Mouse (Mus musculus): Measurements from ENCODE around the gene Akr1a1. TPM values are rescaled to one million over a fixed set of nuclear protein-coding genes. Genes with fewer than 3 reads are reported as not detected.
A peak's percentile ranks its signal among the peaks of the same experiment; 100 is the strongest.

Akr1a1 gene
- 699 and 734 TPM in 2 replicates for polyA plus RNA-seq (2015; fragmentation: Nextera tagmentation; extraction: Ambion mirVana)

DNA sequence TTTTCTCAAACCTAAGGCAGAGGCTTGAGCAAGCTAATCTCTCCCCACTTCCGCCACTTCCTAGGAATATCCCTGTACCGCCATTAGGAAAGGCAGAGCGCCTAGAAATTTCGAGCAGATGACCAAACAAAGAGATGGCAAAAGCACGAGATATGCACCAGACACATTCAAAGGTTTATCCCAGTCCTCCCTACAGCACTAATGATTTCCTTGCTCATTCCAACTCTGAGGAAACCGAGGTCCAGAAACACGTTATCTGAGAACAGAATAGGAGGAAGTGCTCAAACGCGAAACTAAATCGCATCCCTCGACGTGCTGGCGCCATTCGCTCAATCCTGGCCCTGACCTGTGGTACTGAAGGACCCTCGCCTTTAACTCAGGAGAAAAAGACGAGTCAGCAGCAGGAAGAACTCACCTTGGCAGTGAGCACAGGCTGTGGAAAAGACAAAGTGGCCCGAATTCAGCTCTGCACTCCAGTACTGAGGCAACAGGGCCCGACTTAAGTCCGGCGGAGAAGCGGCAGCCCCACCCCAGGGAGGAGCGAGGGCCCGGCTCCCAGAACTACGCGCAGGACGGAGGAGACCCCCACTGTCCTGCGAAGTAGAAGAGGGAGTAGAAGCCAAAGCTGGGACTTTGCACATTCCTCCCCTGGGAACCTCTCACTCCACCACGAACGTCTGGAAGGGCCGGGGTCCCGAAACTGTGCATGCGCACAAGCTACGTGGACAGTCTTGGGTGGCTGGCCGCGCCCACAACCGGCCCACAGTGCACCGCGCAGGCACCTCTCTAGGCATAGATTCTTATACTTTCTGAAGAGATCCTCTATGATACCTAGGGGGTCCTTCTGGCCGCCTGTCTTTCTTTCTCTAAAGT lies at the start of gene Akr1a1:
Akr1a1 (minus strand) TSS at position 757 of the 873 bp plus-strand sequence.
- Histone ChIP-seq H3K27ac (ENCODE audit: low read length) (peak within 1 kb of the TSS; percentile 94), H3K4me1 (ENCODE audit: insufficient read depth, low read depth, low read length) (peaks cover 8% of the 10 kb centered on the region; the same call in 1 of the 2 replicates), H3K9ac (replicated peaks; ENCODE audit: low read depth) (peak within 1 kb of the TSS; percentile 92), H3K27me3 (replicated peaks; ENCODE audit: insufficient read depth, low read length) (no peaks in the 10 kb centered on the region), H3K4me2 (replicated peaks; ENCODE audit: low read depth, low read length) (peak within 1 kb of the TSS; percentile 62), H3K36me3 (ENCODE audit: insufficient read depth, low read length) (no peaks in the 10 kb centered on the region), H3K9me3 (ENCODE audit: low read length) (no peaks in the 10 kb centered on the region), H3K4me3 (ENCODE audit: low read depth, low read length) (peak within 1 kb of the TSS; percentile 72)
- under 1% methylated on average over 39 of the region's 39 CpGs for WGBS
- TF ChIP-seq CTCF (IDR thresholded peaks at IDR 0.05) (no peak), EP300 (IDR thresholded peaks at IDR 0.05) (0 out of 2 replicates have a peak, but pooled peaks have one; percentile 10)
- DNase-seq (ENCODE audit: low spot score) (peak; percentile 96), ATAC-seq (peak; percentile 99)

DNA sequence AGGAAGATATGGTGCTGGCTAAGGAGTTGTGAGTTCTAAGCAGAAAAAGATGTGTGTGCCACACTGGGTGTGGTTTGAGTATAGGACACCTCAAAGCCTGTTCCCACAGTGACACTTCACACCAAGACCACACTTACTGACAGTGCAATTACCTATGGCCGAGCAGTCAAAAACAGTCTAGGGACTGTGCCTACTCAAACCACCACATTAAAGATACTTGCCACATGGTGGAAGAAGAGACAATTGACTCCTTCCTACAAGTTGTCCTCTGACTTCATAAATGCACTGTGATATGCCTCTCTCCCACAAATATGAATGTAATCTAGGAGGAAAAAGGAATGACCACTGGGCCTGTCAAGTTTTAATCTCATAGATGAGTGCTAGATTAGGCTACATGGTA lies 49.5 kb upstream of the Akr1a1 start:
- H3K4me2 ChIP-seq (replicated peaks; ENCODE audit: low read depth, low read length): no peak overlapping the region
- no peaks in the 10 kb centered on the region for H3K4me1 ChIP-seq (ENCODE audit: insufficient read depth, low read depth, low read length)
- H3K4me3 ChIP-seq (ENCODE audit: low read depth, low read length): no peak overlapping the region
- no peak overlapping the region for H3K27ac ChIP-seq (ENCODE audit: low read length)
- DNase-seq (ENCODE audit: low spot score): no peak
- 82% methylated on average over 1 of the region's 1 CpGs for WGBS
- no peak for ATAC-seq
- H3K27me3 ChIP-seq (replicated peaks; ENCODE audit: insufficient read depth, low read length): no peaks in the 10 kb centered on the region
- H3K9me3 ChIP-seq (ENCODE audit: low read length): no peaks in the 10 kb centered on the region
- H3K36me3 ChIP-seq (ENCODE audit: insufficient read depth, low read length): peaks cover 19% of the 10 kb centered on the region; the same call in 1 of the 2 replicates
- TF ChIP-seq CTCF (IDR thresholded peaks at IDR 0.05) (no peak), EP300 (IDR thresholded peaks at IDR 0.05) (no peak)
- H3K9ac ChIP-seq (replicated peaks; ENCODE audit: low read depth): no peak overlapping the region

GRCm38 (mm10) chr4:116698693-116699342 lies 47.3 kb upstream of the Akr1a1 start:
- no peak overlapping the region for H3K27ac ChIP-seq (ENCODE audit: low read length)
- 68% methylated on average over 2 of the region's 2 CpGs for WGBS

DNA sequence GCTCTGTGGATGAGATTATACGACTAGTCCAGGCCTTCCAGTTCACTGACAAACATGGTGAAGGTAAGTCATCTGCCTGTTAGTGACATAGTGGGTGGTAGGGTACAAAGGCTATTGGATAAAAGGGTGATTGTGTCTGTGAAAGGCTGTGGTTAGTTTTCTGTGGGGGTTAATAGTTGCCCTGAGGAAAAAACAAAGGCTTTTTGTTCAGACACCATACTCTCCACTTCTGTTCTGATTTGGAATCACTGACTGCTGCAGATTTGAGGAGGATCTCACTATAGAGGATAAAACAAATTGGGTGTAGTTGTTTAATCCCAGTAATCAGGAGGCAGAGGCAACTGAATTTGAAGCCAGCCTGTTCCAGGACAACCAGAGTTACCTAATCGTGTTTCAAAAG lies 42.3 kb upstream of the Akr1a1 start:
- no peaks in the 10 kb centered on the region for H3K4me1 ChIP-seq (ENCODE audit: insufficient read depth, low read depth, low read length)
- TF ChIP-seq CTCF (IDR thresholded peaks at IDR 0.05) (no peak), EP300 (IDR thresholded peaks at IDR 0.05) (no peak)
- H3K9me3 ChIP-seq (ENCODE audit: low read length): no peaks in the 10 kb centered on the region
- no peak overlapping the region for H3K4me2 ChIP-seq (replicated peaks; ENCODE audit: low read depth, low read length)
- no peak overlapping the region for H3K27ac ChIP-seq (ENCODE audit: low read length)
- DNase-seq (ENCODE audit: low spot score) (no peak), ATAC-seq (no peak)
- peaks cover 15% of the 10 kb centered on the region; the same call in 1 of the 2 replicates for H3K36me3 ChIP-seq (ENCODE audit: insufficient read depth, low read length)
- no peaks in the 10 kb centered on the region for H3K27me3 ChIP-seq (replicated peaks; ENCODE audit: insufficient read depth, low read length)
- 72% methylated on average over 2 of the region's 2 CpGs for WGBS
- no peak overlapping the region for H3K9ac ChIP-seq (replicated peaks; ENCODE audit: low read depth)
- no peak overlapping the region for H3K4me3 ChIP-seq (ENCODE audit: low read depth, low read length)

More at GRCm38 (mm10) chr4:116698693-116699342, 47.3 kb upstream of the Akr1a1 start:
- Histone ChIP-seq H3K27me3 (replicated peaks; ENCODE audit: insufficient read depth, low read length) (no peaks in the 10 kb centered on the region), H3K9ac (replicated peaks; ENCODE audit: low read depth) (no peak overlapping the region), H3K9me3 (ENCODE audit: low read length) (no peaks in the 10 kb centered on the region), H3K36me3 (ENCODE audit: insufficient read depth, low read length) (peaks cover 19% of the 10 kb centered on the region; the same call in 1 of the 2 replicates), H3K4me3 (ENCODE audit: low read depth, low read length) (no peak overlapping the region), H3K4me1 (ENCODE audit: insufficient read depth, low read depth, low read length) (no peaks in the 10 kb centered on the region), H3K4me2 (replicated peaks; ENCODE audit: low read depth, low read length) (no peak overlapping the region)
- DNase-seq (ENCODE audit: low spot score): no peak
- no peak for TF ChIP-seq CTCF (IDR thresholded peaks at IDR 0.05)
- no peak for TF ChIP-seq EP300 (IDR thresholded peaks at IDR 0.05)
- no peak for ATAC-seq

GRCm38 (mm10) chr4:116692146-116692545 lies 40.7 kb upstream of the Akr1a1 start:
- TF ChIP-seq CTCF (IDR thresholded peaks at IDR 0.05): no peak
- TF ChIP-seq EP300 (IDR thresholded peaks at IDR 0.05): no peak
- Histone ChIP-seq H3K9me3 (ENCODE audit: low read length) (no peaks in the 10 kb centered on the region), H3K9ac (replicated peaks; ENCODE audit: low read depth) (no peak overlapping the region), H3K27me3 (replicated peaks; ENCODE audit: insufficient read depth, low read length) (no peaks in the 10 kb centered on the region), H3K4me1 (ENCODE audit: insufficient read depth, low read depth, low read length) (no peaks in the 10 kb centered on the region), H3K36me3 (ENCODE audit: insufficient read depth, low read length) (peaks cover 14% of the 10 kb centered on the region; the same call in 1 of the 2 replicates), H3K4me3 (ENCODE audit: low read depth, low read length) (no peak overlapping the region), H3K27ac (ENCODE audit: low read length) (no peak overlapping the region), H3K4me2 (replicated peaks; ENCODE audit: low read depth, low read length) (no peak overlapping the region)
- 88% methylated on average over 2 of the region's 2 CpGs for WGBS
- DNase-seq (ENCODE audit: low spot score): no peak
- ATAC-seq: no peak

DNA sequence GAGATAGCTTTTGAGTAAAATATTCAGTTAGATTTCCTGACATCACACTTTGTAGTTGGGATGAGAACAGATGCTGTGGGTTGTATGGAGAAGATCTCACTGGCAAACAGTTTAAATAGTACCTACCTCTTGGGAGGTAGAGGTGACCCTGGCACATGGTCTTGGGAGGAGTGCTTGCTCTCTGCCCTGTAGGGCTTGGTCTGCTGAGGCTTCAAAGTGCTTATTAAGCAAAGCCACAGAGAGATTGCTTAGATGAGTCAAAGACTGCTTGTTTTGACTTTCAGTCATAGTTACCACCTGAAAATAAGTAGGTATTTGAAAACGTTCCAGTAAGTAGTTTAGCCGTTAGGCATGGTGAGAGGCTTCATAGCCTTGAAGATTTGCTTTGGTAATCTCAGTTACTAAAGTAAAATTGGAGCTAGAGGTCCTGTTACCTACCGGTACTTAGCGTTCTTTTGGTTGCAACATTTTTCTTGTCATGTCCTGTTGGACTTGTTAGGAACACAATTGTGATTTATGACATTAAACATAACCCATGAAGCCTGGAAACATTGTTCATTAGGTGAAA lies 37.9 kb upstream of the Akr1a1 start:
- peaks cover 10% of the 10 kb centered on the region; the same call in 1 of the 2 replicates for H3K4me1 ChIP-seq (ENCODE audit: insufficient read depth, low read depth, low read length)
- no peak overlapping the region for H3K27ac ChIP-seq (ENCODE audit: low read length)
- TF ChIP-seq CTCF (IDR thresholded peaks at IDR 0.05) (no peak), EP300 (IDR thresholded peaks at IDR 0.05) (no peak)
- DNase-seq (ENCODE audit: low spot score) (no peak), ATAC-seq (no peak)
- no peaks in the 10 kb centered on the region for H3K9me3 ChIP-seq (ENCODE audit: low read length)
- WGBS: 79% methylated on average over 4 of the region's 4 CpGs
- no peak overlapping the region for H3K4me3 ChIP-seq (ENCODE audit: low read depth, low read length)
- no peak overlapping the region for H3K4me2 ChIP-seq (replicated peaks; ENCODE audit: low read depth, low read length)
- peaks cover 13% of the 10 kb centered on the region; the same call in 1 of the 2 replicates for H3K36me3 ChIP-seq (ENCODE audit: insufficient read depth, low read length)
- H3K9ac ChIP-seq (replicated peaks; ENCODE audit: low read depth): no peak overlapping the region
- no peaks in the 10 kb centered on the region for H3K27me3 ChIP-seq (replicated peaks; ENCODE audit: insufficient read depth, low read length)
